25 mouse cellular contexts compared by ENCODE assay signal in the genomic region with DNA sequence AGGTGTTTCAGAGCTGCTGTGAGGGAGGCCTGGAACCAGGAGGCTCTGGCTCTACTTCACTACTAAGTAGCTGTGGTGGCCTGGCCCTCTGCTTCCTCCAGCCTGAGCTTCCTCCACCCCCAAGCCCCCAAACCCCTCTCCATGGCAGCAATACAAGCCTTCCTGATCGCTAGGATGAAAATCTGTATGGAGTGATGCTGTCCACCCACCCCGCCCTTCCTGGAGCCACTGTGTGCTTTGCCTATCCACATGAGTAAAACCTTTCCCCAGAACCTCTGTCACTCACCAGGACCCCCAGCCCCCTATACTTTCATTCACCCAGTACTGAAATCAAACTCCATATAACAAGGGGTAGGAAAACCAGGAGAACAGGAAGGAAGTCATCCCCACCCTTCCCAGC. TPM values are rescaled to one million over a fixed set of nuclear protein-coding genes. Genes with fewer than 3 reads are reported as not detected.
DNase-seq lines count a peak whose midpoint lies in the region; ATAC-seq and TF ChIP-seq lines count a peak whose summit lies in the region.
"Had no signal": no experiment of that assay in that cellular context is flagged by ENCODE, and none has a peak within 500 bp of the region (broad histone marks: within the 10 kb centered on the region; RNA-seq: fewer than 3 reads in every experiment).

No protein-coding gene starts in this region.

- H3K9me3 ChIP-seq in heart, embryonic 10.5 days, result no peaks in the 10 kb centered on the region
- no peaks in the 10 kb centered on the region for H3K9me3 ChIP-seq in midbrain, embryonic 11.5 days (ENCODE audit: control insufficient read depth, low read length)
- H3K9me3 ChIP-seq in midbrain, embryonic 13.5 days, result no peaks in the 10 kb centered on the region

- no peak for TF ChIP-seq POLR2A in heart, adult 2 months (IDR thresholded peaks at IDR 0.05; ENCODE audit: insufficient read depth, low read depth, low read length)

- 75% methylated on average over 2 of the region's 2 CpGs for WGBS in heart, embryonic 10.5 days
- 73% methylated on average over 2 of the region's 2 CpGs for WGBS in heart, adult 2 months
- 76% methylated on average over 2 of the region's 2 CpGs for WGBS in midbrain, embryonic 11.5 days
- 88% methylated on average over 2 of the region's 2 CpGs for WGBS in midbrain, embryonic 13.5 days

- 0 out of 2 replicates have a peak overlapping the region, but pooled peaks have one; percentile 16 for H3K27ac ChIP-seq in heart, embryonic 10.5 days
- no peak overlapping the region for H3K27ac ChIP-seq in heart, adult 2 months
- no peak overlapping the region for H3K27ac ChIP-seq in midbrain, embryonic 11.5 days (ENCODE audit: low read depth, low read length)
- H3K27ac ChIP-seq in midbrain, embryonic 13.5 days, result no peak overlapping the region

- H3K27me3 ChIP-seq in heart, embryonic 10.5 days (ENCODE audit: insufficient read depth, poor library complexity, severe bottlenecking), result no peaks in the 10 kb centered on the region
- no peaks in the 10 kb centered on the region for H3K27me3 ChIP-seq in heart, adult 2 months (ENCODE audit: control insufficient read depth, insufficient read depth, low read length)
- H3K27me3 ChIP-seq in midbrain, embryonic 11.5 days (ENCODE audit: control insufficient read depth, insufficient read depth, low read length), result no peaks in the 10 kb centered on the region
- H3K27me3 ChIP-seq in midbrain, embryonic 13.5 days, result 0 out of 2 replicates have a peak, but pooled peaks cover 4% of the 10 kb centered on the region
- H3K27me3 ChIP-seq: CH12.LX, Patski had no signal

- peak; percentile 64 for DNase-seq in heart, adult 11 months
- no peak for DNase-seq in heart, postnatal 14 days
- no peak for DNase-seq in heart, embryonic 10.5 days (ENCODE audit: low spot score)
- no peak for DNase-seq in heart, adult 2 months
- DNase-seq in midbrain, embryonic 11.5 days (ENCODE audit: low spot score, missing footprints), result peak; percentile 69
- DNase-seq: adrenal gland, adult 2 months; adrenal gland, adult 8-10 months; adrenal gland, postnatal 10 days; adrenal gland, postnatal 14 days; adrenal gland, postnatal 25 days; adrenal gland, postnatal 36 days; B cell, adult 2 months; cerebellum, adult 11 months; cerebellum, adult 11-12 months; cerebellum, adult 18-20 months had no signal

- no peak overlapping the region for H3K4me2 ChIP-seq in midbrain, embryonic 11.5 days
- H3K4me2 ChIP-seq in midbrain, embryonic 13.5 days (replicated peaks), result no peak overlapping the region

- no peaks in the 10 kb centered on the region for H3K79me2 ChIP-seq in heart, adult 2 months (replicated peaks; ENCODE audit: control insufficient read depth, insufficient read depth, low read length)

- ATAC-seq in midbrain, embryonic 11.5 days (ENCODE audit: low FRiP score), result no peak
- no peak for ATAC-seq in midbrain, embryonic 13.5 days
- ATAC-seq: activated CD4-positive, CD25-positive, alpha-beta regulatory T cell, adult 4 months; CD4-positive, CD25-positive, alpha-beta regulatory T cell, adult 4 months had no signal

- H3K4me3 ChIP-seq in heart, embryonic 10.5 days, result no peak overlapping the region
- no peak overlapping the region for H3K4me3 ChIP-seq in heart, adult 2 months
- no peak overlapping the region for H3K4me3 ChIP-seq in midbrain, embryonic 11.5 days (ENCODE audit: low read depth, low read length)
- H3K4me3 ChIP-seq in midbrain, embryonic 13.5 days (replicated peaks), result no peak overlapping the region

- TF ChIP-seq CTCF in heart, adult 2 months (IDR thresholded peaks at IDR 0.05), result no peak

- H3K9ac ChIP-seq in heart, adult 2 months (ENCODE audit: low read depth, low read length), result no peak overlapping the region
- H3K9ac ChIP-seq in midbrain, embryonic 11.5 days (ENCODE audit: low read length), result no peak overlapping the region
- no peak overlapping the region for H3K9ac ChIP-seq in midbrain, embryonic 13.5 days (replicated peaks)

- H3K4me1 ChIP-seq in heart, embryonic 10.5 days, result peaks cover 30% of the 10 kb centered on the region
- H3K4me1 ChIP-seq in heart, adult 2 months (ENCODE audit: control insufficient read depth, insufficient read depth, low read length), result no peaks in the 10 kb centered on the region
- 0 out of 2 replicates have a peak, but pooled peaks cover 3% of the 10 kb centered on the region for H3K4me1 ChIP-seq in midbrain, embryonic 11.5 days (ENCODE audit: control insufficient read depth, insufficient read depth, low read length)
- 0 out of 2 replicates have a peak, but pooled peaks cover 3% of the 10 kb centered on the region for H3K4me1 ChIP-seq in midbrain, embryonic 13.5 days (replicated peaks)

- no peaks in the 10 kb centered on the region for H3K36me3 ChIP-seq in heart, embryonic 10.5 days
- H3K36me3 ChIP-seq in heart, adult 2 months (ENCODE audit: control insufficient read depth, insufficient read depth, low read length), result no peaks in the 10 kb centered on the region
- no peaks in the 10 kb centered on the region for H3K36me3 ChIP-seq in midbrain, embryonic 11.5 days (ENCODE audit: control insufficient read depth, insufficient read depth, low read length)
- H3K36me3 ChIP-seq in midbrain, embryonic 13.5 days, result no peaks in the 10 kb centered on the region
- H3K36me3 ChIP-seq: G1E had no signal

- intact Hi-C loops in heart, postnatal 14 days (cut with DNase I), result loop anchor here (5.0 kb wide), 3 partner anchors 84 to 271 kb away; no protein-coding TSS in a partner anchor
- intact Hi-C loops in heart, adult 2 months (cut with DNase I), result loop anchor here (5.0 kb wide), 2 partner anchors 84 to 159 kb away; no protein-coding TSS in a partner anchor

- no peak for TF ChIP-seq EP300 in heart, adult 2 months (IDR thresholded peaks at IDR 0.05; ENCODE audit: insufficient read depth, low read depth, low read length)

RNA-seq across cellular contexts. Expression of gene Cpvl, which starts 22.6 kb away (rescaled TPM):
- not detected for total RNA-seq in heart, postnatal 14 days (2021)
- polyA plus RNA-seq in heart, embryonic 10.5 days (2016; fragmentation: Nextera tagmentation; extraction: Ambion mirVana), result not detected in 2 replicates
- total RNA-seq in heart, adult 2 months (2021), result not detected
- polyA plus RNA-seq in heart, adult 2 months (2012; rRNA removed), result not detected in 2 replicates
- 0.11 TPM in 1 of 2 replicates, not detected in the other for polyA plus RNA-seq in midbrain, embryonic 11.5 days (2014; fragmentation: Nextera tagmentation; extraction: Ambion mirVana)
- 0.13 TPM in 1 of 2 replicates, not detected in the other for polyA plus RNA-seq in midbrain, embryonic 13.5 days (2015; fragmentation: Nextera tagmentation; extraction: Ambion mirVana)
- total RNA-seq: adrenal gland, adult 18-20 months; adrenal gland, adult 2 months; adrenal gland, adult 8-10 months; adrenal gland, postnatal 10 days; adrenal gland, postnatal 14 days; adrenal gland, postnatal 25 days; adrenal gland, postnatal 36 days; CH12.LX; G1E; MEL had no signal
- polyA plus RNA-seq: activated CD4-positive, CD25-positive, alpha-beta regulatory T cell, adult 4 months; adrenal gland, adult 2 months; brain, embryonic 14.5 days; C2C12; CD4-positive, CD25-positive, alpha-beta regulatory T cell, adult 4 months; G1E had no signal

Comparison
In these comparisons a context has a peak if more than half of its experiments do, and no peak if none do; other contexts are left out.
1. DNase-seq: peak in heart, adult 11 months (single experiment) and midbrain, embryonic 11.5 days (single experiment); none in heart, postnatal 14 days (0 of 2), heart, embryonic 10.5 days (single experiment) and heart, adult 2 months (0 of 2).